ENCODE assay signal across 16 mouse cellular contexts in the genomic region with DNA sequence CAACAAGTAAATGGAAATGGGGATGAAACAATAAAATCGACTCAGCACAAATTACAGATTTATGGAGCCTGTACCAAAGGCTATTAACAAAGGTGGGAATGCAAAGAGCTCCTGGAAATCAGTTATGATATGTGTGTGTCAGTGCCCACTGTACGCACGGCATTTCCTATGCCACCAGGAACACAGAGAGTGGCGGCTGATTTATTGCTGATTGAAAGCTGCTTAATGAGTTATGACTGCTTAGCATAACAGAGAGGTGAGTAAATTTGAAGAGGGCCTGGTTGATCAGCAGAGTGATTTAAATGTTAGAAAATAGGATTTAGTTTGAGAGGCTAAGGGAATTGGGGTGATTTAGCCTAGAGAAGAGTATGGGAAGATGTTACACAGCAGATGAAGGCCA.
"Had no signal": no experiment of that assay in that cellular context is flagged by ENCODE, and none has a peak within 500 bp of the region (broad histone marks: within the 10 kb centered on the region; RNA-seq: fewer than 3 reads in every experiment).

No protein-coding gene starts in this region.

- H3K4me3 ChIP-seq: intestine, embryonic 15.5 days; limb, embryonic 12.5 days; limb, embryonic 15.5 days had no signal

- H3K9ac ChIP-seq: intestine, embryonic 15.5 days; limb, embryonic 12.5 days; limb, embryonic 15.5 days; liver, embryonic 14.5 days; liver, postnatal 0 days; lung, embryonic 14.5 days had no signal

- H3K36me3 ChIP-seq: intestine, embryonic 15.5 days; limb, embryonic 12.5 days; limb, embryonic 15.5 days had no signal

- H3K27ac ChIP-seq: intestine, embryonic 15.5 days; limb, embryonic 12.5 days; limb, embryonic 15.5 days; liver, embryonic 14.5 days; macrophage had no signal

- H3K4me2 ChIP-seq: intestine, embryonic 15.5 days; limb, embryonic 12.5 days; limb, embryonic 15.5 days; liver, embryonic 11.5 days; lung, embryonic 14.5 days had no signal

- DNase-seq: kidney, adult 11 months; kidney, adult 8-10 months; kidney, postnatal 14 days; kidney, postnatal 4 days; left cerebral cortex, postnatal 4 days; liver, postnatal 0 days; lung, embryonic 14.5 days; thymus, adult 18-20 months; thymus, postnatal 36 days had no signal

- ATAC-seq: intestine, embryonic 15.5 days; liver, postnatal 0 days; lung, postnatal 0 days had no signal

- H3K27me3 ChIP-seq: intestine, embryonic 15.5 days; limb, embryonic 12.5 days; limb, embryonic 15.5 days had no signal

- H3K9me3 ChIP-seq: intestine, embryonic 15.5 days; limb, embryonic 12.5 days; limb, embryonic 15.5 days had no signal

- H3K4me1 ChIP-seq: intestine, embryonic 15.5 days; limb, embryonic 12.5 days; limb, embryonic 15.5 days had no signal
